Mouse (Mus musculus) intestine, postnatal 0 days (tissue): Measurements from ENCODE around the gene Hist1h1t. TPM values are rescaled to one million over a fixed set of nuclear protein-coding genes. Genes with fewer than 3 reads are reported as not detected.

Experiments
- ATAC-seq: fragments of 200-750 bp; cut with Nextera tagmentation; 2 replicates; pipeline ENCODE4 v1.8.0; 2017; ENCODE audit warnings: mild to moderate bottlenecking, moderate TSS enrichment, moderate library complexity
- H3K27ac ChIP-seq: fragments of 300-500 bp; sonication (generic); 2 replicates; pipeline ENCODE4 v1.5.1; 2014; ENCODE audit warnings: mild to moderate bottlenecking, low read depth, low read length, moderate library complexity
- H3K27me3 ChIP-seq: fragments of 300-500 bp; sonication (generic); replicated peaks from 2 replicates; pipeline ENCODE4 v1.6.1; 2014; ENCODE audit warnings: low read length, mixed read lengths; ENCODE audit not compliant: control insufficient read depth, insufficient read depth
- H3K36me3 ChIP-seq: fragments of 300-500 bp; sonication (generic); 2 replicates; pipeline ENCODE4 v1.6.1; 2014; ENCODE audit warnings: mild to moderate bottlenecking, moderate library complexity; ENCODE audit not compliant: control insufficient read depth, insufficient read depth
- H3K4me1 ChIP-seq: fragments of 300-500 bp; sonication (generic); replicated peaks from 2 replicates; pipeline ENCODE4 v1.6.1; 2014; ENCODE audit warnings: antibody characterized with exemption, low read length, mixed read lengths; ENCODE audit not compliant: control insufficient read depth, insufficient read depth
- H3K4me2 ChIP-seq: fragments of 300-500 bp; sonication (generic); replicated peaks from 2 replicates; pipeline ENCODE4 v1.6.1; 2014; ENCODE audit warnings: low read depth, mild to moderate bottlenecking, moderate library complexity
- H3K4me3 ChIP-seq: fragments of 300-500 bp; sonication (generic); 2 replicates; pipeline ENCODE4 v1.5.1; 2014; ENCODE audit warnings: low read depth, low read length
- H3K9ac ChIP-seq: fragments of 300-500 bp; sonication (generic); 2 replicates; pipeline ENCODE4 v1.6.1; 2014; ENCODE audit warnings: mild to moderate bottlenecking, low read depth, low read length
- H3K9me3 ChIP-seq: fragments of 300-500 bp; sonication (generic); 2 replicates; pipeline ENCODE4 v1.6.1; 2016; ENCODE audit warnings: mixed run types; ENCODE audit not compliant: control insufficient read depth
- CTCF ChIP-seq: sonication (generic); IDR thresholded peaks from 2 replicates; pipeline ENCODE4 v1.5.1; 2016; ENCODE audit warnings: low read depth, mild to moderate bottlenecking, control low read depth, antibody characterized with exemption, moderate library complexity
- WGBS: fragments of 180-500 bp; shearing (Covaris S2); extraction: QIAGEN DNeasy Blood & Tissue Kit; methylation state at CpG from one replicate; pipeline ENCODE4 v1.1.7; 2014; 5-methylcytosine and 5-hydroxymethylcytosine counted together
- polyA plus RNA-seq: library from polyadenylated mRNA; unstranded; fragments of >200 nt; fragmentation: Nextera tagmentation; extraction: Ambion mirVana; gene quantifications from 2 replicates; pipeline ENCODE4 v1.2.1, GENCODE M21; 2015

Hist1h1t gene
- polyA plus RNA-seq, 1 experiment from 2014 or later: not detected

- no peak overlapping the region for H3K4me3 ChIP-seq
- no peaks in the 10 kb centered on the region for H3K4me1 ChIP-seq
- ATAC-seq: no peak
- WGBS: 92% methylated on average over 9 of the region's 9 CpGs
- H3K27me3 ChIP-seq: no peaks in the 10 kb centered on the region
- H3K36me3 ChIP-seq: no peaks in the 10 kb centered on the region
- no peak overlapping the region for H3K4me2 ChIP-seq
- H3K9ac ChIP-seq: no peak overlapping the region
- no peak overlapping the region for H3K27ac ChIP-seq
- H3K9me3 ChIP-seq: no peaks in the 10 kb centered on the region
- no peak for TF ChIP-seq CTCF
Measured at GRCm38 (mm10) chr13:23729192-23729525, 33.5 kb downstream of the Hist1h1t start.

GRCm38 (mm10) chr13:23729706-23730105 lies 34.1 kb downstream of the Hist1h1t start:
- Histone ChIP-seq H3K4me1 (no peaks in the 10 kb centered on the region), H3K9me3 (no peaks in the 10 kb centered on the region), H3K27ac (no peak overlapping the region), H3K4me3 (no peak overlapping the region), H3K36me3 (no peaks in the 10 kb centered on the region), H3K4me2 (no peak overlapping the region), H3K27me3 (no peaks in the 10 kb centered on the region), H3K9ac (no peak overlapping the region)
- TF ChIP-seq CTCF: no peak
- WGBS: 90% methylated on average over 5 of the region's 5 CpGs
- ATAC-seq: no peak

- peak; percentile 75 for ATAC-seq
- H3K4me1 ChIP-seq: no peaks in the 10 kb centered on the region
- no peaks in the 10 kb centered on the region for H3K27me3 ChIP-seq
- H3K27ac ChIP-seq: no peak overlapping the region
- WGBS: 17% methylated on average over 8 of the region's 8 CpGs
- no peaks in the 10 kb centered on the region for H3K9me3 ChIP-seq
- H3K9ac ChIP-seq: no peak overlapping the region
- H3K4me3 ChIP-seq: no peak overlapping the region
- H3K36me3 ChIP-seq: no peaks in the 10 kb centered on the region
- TF ChIP-seq CTCF: no peak
- peak overlapping the region; percentile 35 for H3K4me2 ChIP-seq
Measured at GRCm38 (mm10) chr13:23730479-23730878, 34.9 kb downstream of the Hist1h1t start.

GRCm38 (mm10) chr13:23732156-23732804 lies 36.7 kb downstream of the Hist1h1t start:
- Histone ChIP-seq H3K27ac (no peak overlapping the region), H3K27me3 (no peaks in the 10 kb centered on the region), H3K9me3 (no peaks in the 10 kb centered on the region), H3K4me3 (no peak overlapping the region), H3K36me3 (no peaks in the 10 kb centered on the region), H3K9ac (no peak overlapping the region), H3K4me1 (no peaks in the 10 kb centered on the region), H3K4me2 (no peak overlapping the region)
- no peak for ATAC-seq
- 23% methylated on average over 8 of the region's 8 CpGs for WGBS
- TF ChIP-seq CTCF: peak; percentile 93

GRCm38 (mm10) chr13:23737091-23737490 lies 41.5 kb downstream of the Hist1h1t start:
- H3K4me1 ChIP-seq: no peaks in the 10 kb centered on the region
- no peak for ATAC-seq
- no peak overlapping the region for H3K4me3 ChIP-seq
- H3K27ac ChIP-seq: no peak overlapping the region; the same call in 1 of the 2 replicates
- TF ChIP-seq CTCF: no peak
- no peak overlapping the region for H3K9ac ChIP-seq
- H3K27me3 ChIP-seq: no peaks in the 10 kb centered on the region
- H3K9me3 ChIP-seq: no peaks in the 10 kb centered on the region
- H3K36me3 ChIP-seq: no peaks in the 10 kb centered on the region
- 77% methylated on average over 5 of the region's 5 CpGs for WGBS
- no peak overlapping the region for H3K4me2 ChIP-seq

GRCm38 (mm10) chr13:23738041-23738440 lies 42.4 kb downstream of the Hist1h1t start:
- Histone ChIP-seq H3K9ac (peak overlapping the region; percentile 90), H3K27me3 (no peaks in the 10 kb centered on the region), H3K36me3 (no peaks in the 10 kb centered on the region), H3K9me3 (no peaks in the 10 kb centered on the region), H3K4me3 (peak overlapping the region; percentile 60), H3K4me1 (no peaks in the 10 kb centered on the region), H3K4me2 (peak overlapping the region; percentile 85), H3K27ac (peak overlapping the region; percentile 97)
- no peak for ATAC-seq
- 27% methylated on average over 4 of the region's 4 CpGs for WGBS
- no peak for TF ChIP-seq CTCF
